Mouse (Mus musculus) bone marrow, adult 2 months (tissue): ENCODE results near the gene Arhgap24.

Experiments
- CTCF ChIP-seq: fragments of 200-500 bp; IDR thresholded peaks from 2 replicates; pipeline ENCODE4 v1.5.1; 2011; ENCODE audit warnings: low read length, control low read depth; ENCODE audit not compliant: control insufficient read depth, insufficient read depth
- POLR2A ChIP-seq: fragments of 200-500 bp; IDR thresholded peaks from 2 replicates; pipeline ENCODE4 v1.6.1; 2011; ENCODE audit warnings: low read depth, mild to moderate bottlenecking, control low read depth, low read length, borderline replicate concordance; ENCODE audit not compliant: control insufficient read depth

GRCm38 (mm10) chr5:102825538-102825937, 344.3 kb downstream of the Arhgap24 start:
- TF ChIP-seq POLR2A (no peak), CTCF (no peak)
